Mouse (Mus musculus) inflammation-experienced regulatory T-cells (primary cell): ENCODE measurements around the gene Htra3. TPM values are rescaled to one million over a fixed set of nuclear protein-coding genes. Genes with fewer than 3 reads are reported as not detected.

Source experiments
- polyA plus RNA-seq, 2 experiments: library from polyadenylated mRNA; unstranded; fragments of 100-300 nt; shearing (Covaris generic); gene quantifications; one replicate each; pipeline ENCODE4 v1.2.1; 2017

Gene Htra3
- 1 to 10 TPM in 1 of 2 experiments, under 1 TPM in 1; 0.25 to 1.1 TPM for polyA plus RNA-seq

DNA sequence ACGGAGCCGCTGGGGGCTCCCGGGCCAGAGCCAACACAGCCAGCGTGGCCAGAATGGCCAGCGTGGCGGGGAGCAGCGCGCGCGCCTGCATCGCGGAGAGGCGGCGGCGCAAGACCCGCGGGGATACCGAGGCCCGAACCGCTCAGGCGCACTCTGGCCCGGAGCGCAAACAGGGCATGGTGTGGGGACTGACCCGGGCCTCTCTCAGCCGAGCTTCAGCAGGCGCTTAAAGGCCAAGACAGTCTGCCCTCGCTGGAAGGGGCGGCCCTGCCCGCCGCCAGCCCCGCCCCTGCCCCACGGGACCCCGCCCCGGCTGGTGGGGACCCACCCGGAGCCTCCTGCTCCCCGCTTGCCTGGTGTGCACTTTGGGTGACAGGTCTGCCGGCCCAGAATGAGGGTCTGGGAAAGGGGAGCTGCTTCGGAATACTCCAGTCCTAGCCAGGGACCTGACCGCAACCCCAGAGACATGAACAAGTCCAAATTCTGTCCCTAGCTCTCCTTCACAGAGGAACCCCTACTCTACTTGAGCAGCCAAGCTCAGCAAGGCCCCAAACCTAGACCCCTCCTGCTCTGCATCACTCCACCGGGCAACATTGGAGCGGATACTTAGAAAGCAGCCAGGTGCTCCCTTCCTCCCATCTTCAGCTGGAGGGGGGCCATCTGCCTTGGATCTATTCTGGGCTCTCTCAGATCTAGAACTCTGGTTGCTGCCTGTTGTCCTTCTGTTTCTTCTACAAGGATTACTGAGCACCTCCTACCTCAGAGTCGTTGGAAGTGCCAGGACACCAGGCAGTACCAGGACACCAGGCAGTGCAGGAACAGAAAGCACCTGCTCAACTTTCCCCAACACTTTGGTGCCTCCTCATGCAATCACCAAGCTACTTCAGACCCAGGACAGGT is at the start of gene Htra3:
Gene Htra3, minus strand, starts transcription at position 527 of the 900 bp plus-strand sequence.

Other genes with a start within 250 kb of the Htra3 start
- gene Cpz, start 154.1 kb downstream of the Htra3 start, polyA plus RNA-seq = under 1 TPM in 1 of 2 experiments, not detected in 1; 0.12 TPM
- 1 to 10 TPM; 5.4 to 6.6 TPM for gene Trmt44, start 104.7 kb downstream of the Htra3 start, polyA plus RNA-seq
- 10 to 100 TPM; 33.0 to 36.5 TPM for gene Acox3, start 96.7 kb downstream of the Htra3 start, polyA plus RNA-seq
- 1 to 10 TPM; 2.6 to 6.4 TPM for gene Sh3tc1, start 60.2 kb upstream of the Htra3 start, polyA plus RNA-seq
- 1 to 10 TPM; 3.0 to 8.2 TPM for gene Ablim2, start 78.1 kb upstream of the Htra3 start, polyA plus RNA-seq
- gene Afap1, start 213.5 kb upstream of the Htra3 start, polyA plus RNA-seq = 1 to 10 TPM; 6.9 to 8.9 TPM